Mouse (Mus musculus): ENCODE measurements around the gene Slc6a5.
A peak's percentile ranks its signal among the peaks of the same experiment; 100 is the strongest.
"Not testable (repeated sequence)": the region's sequence is repeated elsewhere in the genome, so short reads cannot be mapped to it uniquely, and the experiment has no call there.

The Slc6a5 gene

GRCm38 (mm10) chr7:49913164-49913563, 3.2 kb downstream of the Slc6a5 start:
- no peak for DNase-seq (ENCODE audit: low read depth, low spot score)

- DNase-seq (ENCODE audit: low read depth, low spot score) = no peak
Measured at GRCm38 (mm10) chr7:49913728-49914328, 3.9 kb downstream of the Slc6a5 start.

- no peak for DNase-seq (ENCODE audit: low read depth, low spot score)
Measured at GRCm38 (mm10) chr7:49914946-49915345, 5.0 kb downstream of the Slc6a5 start.

- DNase-seq (ENCODE audit: low read depth, low spot score) = no peak
Measured at GRCm38 (mm10) chr7:49915471-49915870, 5.5 kb downstream of the Slc6a5 start.

- no peak for DNase-seq (ENCODE audit: low read depth, low spot score)
Measured at GRCm38 (mm10) chr7:49919494-49919893, 9.5 kb downstream of the Slc6a5 start.

GRCm38 (mm10) chr7:49920751-49921150, 10.8 kb downstream of the Slc6a5 start:
- no peak for DNase-seq (ENCODE audit: low read depth, low spot score)

- DNase-seq (ENCODE audit: low read depth, low spot score) = no peak
Measured at GRCm38 (mm10) chr7:49922928-49923327, 13.0 kb downstream of the Slc6a5 start.

GRCm38 (mm10) chr7:49923376-49923775, 13.4 kb downstream of the Slc6a5 start:
- no peak for DNase-seq (ENCODE audit: low read depth, low spot score)

GRCm38 (mm10) chr7:49928571-49928970, 18.6 kb downstream of the Slc6a5 start:
- DNase-seq (ENCODE audit: low read depth, low spot score) = no peak

GRCm38 (mm10) chr7:49929999-49930398, 20.1 kb downstream of the Slc6a5 start:
- no peak for DNase-seq (ENCODE audit: low read depth, low spot score)

GRCm38 (mm10) chr7:49933386-49934115, 23.6 kb downstream of the Slc6a5 start:
- DNase-seq (ENCODE audit: low read depth, low spot score) = not testable (repeated sequence)

GRCm38 (mm10) chr7:49936821-49937220, 26.9 kb downstream of the Slc6a5 start:
- no peak for DNase-seq (ENCODE audit: low read depth, low spot score)

GRCm38 (mm10) chr7:49942023-49942422, 32.1 kb downstream of the Slc6a5 start:
- no peak for DNase-seq (ENCODE audit: low read depth, low spot score)

GRCm38 (mm10) chr7:49942490-49942889, 32.5 kb downstream of the Slc6a5 start:
- DNase-seq (ENCODE audit: low read depth, low spot score) = no peak

- no peak for DNase-seq (ENCODE audit: low read depth, low spot score)
Measured at GRCm38 (mm10) chr7:49946691-49947090, 36.7 kb downstream of the Slc6a5 start.

GRCm38 (mm10) chr7:49953546-49954181, 43.7 kb downstream of the Slc6a5 start:
- peak; percentile 57 for DNase-seq (ENCODE audit: low read depth, low spot score)

- no peak for DNase-seq (ENCODE audit: low read depth, low spot score)
Measured at GRCm38 (mm10) chr7:49954834-49955233, 44.9 kb downstream of the Slc6a5 start.

GRCm38 (mm10) chr7:49957142-49957541, 47.2 kb downstream of the Slc6a5 start:
- no peak for DNase-seq (ENCODE audit: low read depth, low spot score)

GRCm38 (mm10) chr7:49963764-49964163, 53.8 kb downstream of the Slc6a5 start:
- no peak for DNase-seq (ENCODE audit: low read depth, low spot score)

GRCm38 (mm10) chr7:49969516-49969915, 59.6 kb downstream of the Slc6a5 start:
- no peak for DNase-seq (ENCODE audit: low read depth, low spot score)

GRCm38 (mm10) chr7:49974841-49975440, 65.0 kb downstream of the Slc6a5 start, which contains the start of gene Nell1:
Gene Nell1, plus strand, starts transcription at chr7:49974864.
- no peak for DNase-seq (ENCODE audit: low read depth, low spot score)

- DNase-seq (ENCODE audit: low read depth, low spot score) = no peak
Measured at GRCm38 (mm10) chr7:49975441-49976121, 65.6 kb downstream of the Slc6a5 start.

Measured in brain, embryonic 18.5 days (tissue).